Mouse (Mus musculus) adrenal gland, adult 2 months (tissue): Measurements from ENCODE around the gene Dazap1. TPM values are rescaled to one million over a fixed set of nuclear protein-coding genes. Genes with fewer than 3 reads are reported as not detected.

ENCODE experiments used
- DNase-seq: peaks from one replicate; pipeline ENCODE4 v3.0.0; 2021
- polyA plus RNA-seq: library from polyadenylated mRNA; depleted of rRNA; stranded (reverse); fragments of >200 nt; gene quantifications from 2 replicates; pipeline ENCODE4 v1.2.3, GENCODE M21; 2012
- total RNA-seq, 2 experiments: library from RNA; stranded (reverse); gene quantifications; 2 replicates each; pipeline ENCODE4 v1.2.3; 2021

Dazap1 gene
- total and polyA plus RNA-seq, 3 experiments = 72.1 to 119 (median 101) TPM

DNA sequence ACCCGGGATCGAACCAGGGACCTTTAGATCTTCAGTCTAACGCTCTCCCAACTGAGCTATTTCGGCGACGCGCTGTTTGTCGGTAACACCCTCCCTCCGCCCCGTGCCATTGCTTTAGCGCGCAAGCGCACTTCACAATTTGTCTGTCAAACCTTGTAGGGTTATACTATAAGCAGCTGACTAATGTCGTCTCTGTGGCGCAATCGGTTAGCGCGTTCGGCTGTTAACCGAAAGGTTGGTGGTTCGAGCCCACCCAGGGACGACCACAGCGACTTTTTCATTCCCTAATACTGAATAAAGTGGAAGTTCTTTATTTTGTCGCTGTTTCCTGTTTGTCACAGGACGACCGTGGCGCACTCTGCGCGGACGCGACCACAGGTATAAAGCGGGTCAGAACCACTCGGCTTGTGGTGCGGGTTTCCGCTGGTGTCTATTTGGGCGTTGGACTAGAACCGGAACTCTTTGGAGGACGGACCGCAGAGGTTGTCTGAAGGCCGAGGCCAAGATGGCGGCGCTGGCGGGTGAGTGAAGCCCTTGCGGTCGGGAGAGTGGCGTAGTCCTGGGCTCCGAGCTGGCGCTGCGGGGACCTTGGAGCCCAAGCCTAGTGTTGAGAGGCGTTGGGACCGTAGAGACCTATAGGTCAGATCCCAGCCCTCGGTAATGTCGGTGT lies 12.2 kb upstream of the Dazap1 start, which contains the start of gene Ndufs7:
TSS of gene Ndufs7 (plus strand) at position 151 of the 670 bp plus-strand sequence.
- DNase-seq = peak; percentile 95

DNA sequence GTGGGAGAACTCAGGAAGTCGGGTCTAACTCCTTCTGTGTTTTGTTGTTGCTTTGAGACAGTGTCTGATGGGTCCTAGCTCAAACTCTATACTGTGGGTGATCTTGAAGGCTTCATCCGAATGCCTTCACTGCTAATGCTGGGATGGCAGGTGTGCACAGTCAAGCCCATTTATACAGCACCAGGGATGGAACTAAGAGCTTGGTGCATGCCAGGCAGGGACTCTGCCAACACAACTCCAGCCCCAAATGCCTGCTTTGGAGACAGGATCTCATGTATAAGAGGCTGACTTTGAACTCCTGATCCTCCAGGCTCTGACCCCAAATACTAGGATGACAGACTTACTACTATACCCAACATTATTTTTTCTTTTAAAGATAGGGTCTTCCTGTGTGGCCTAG lies 11.2 kb upstream of the Dazap1 start:
- DNase-seq = no peak

DNA sequence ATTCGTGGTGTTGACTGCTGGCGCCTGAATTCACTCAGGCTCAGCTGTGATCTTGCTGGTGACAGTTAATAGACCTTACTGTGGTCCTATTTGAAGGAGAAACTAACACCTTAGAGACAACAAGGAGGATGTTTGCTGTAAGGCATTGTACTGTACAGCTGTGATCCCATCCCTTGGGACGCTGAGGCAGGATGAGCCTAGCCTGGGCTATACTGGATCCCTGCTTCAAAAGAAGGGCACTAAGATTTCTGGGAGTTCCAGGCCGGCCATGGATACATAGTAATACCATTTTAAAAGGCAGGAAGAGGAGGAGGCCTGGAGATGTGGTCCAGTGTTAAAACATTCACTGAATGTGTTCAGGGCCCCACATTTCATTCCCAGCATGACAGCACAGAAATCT lies 10.7 kb upstream of the Dazap1 start:
- no peak for DNase-seq

DNA sequence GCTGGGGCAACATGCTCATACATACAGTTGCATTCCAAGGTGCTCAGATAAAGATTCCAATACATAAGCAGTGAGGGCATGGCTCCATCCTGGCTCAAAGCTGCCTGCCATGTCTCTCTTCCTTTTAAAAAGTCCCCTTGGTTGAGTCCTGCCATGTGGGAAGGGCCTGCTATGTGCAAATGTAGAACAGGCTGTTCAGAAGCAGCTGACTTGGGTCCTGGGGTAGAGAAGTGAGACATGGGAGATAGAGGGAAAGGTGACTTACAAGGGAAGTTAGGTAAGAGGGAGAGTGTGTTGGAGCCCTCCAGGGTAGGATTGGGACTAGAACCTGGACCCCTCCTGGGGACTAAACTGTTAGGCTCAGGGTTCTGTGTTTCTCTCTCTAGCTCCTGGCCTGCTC lies 9.3 kb upstream of the Dazap1 start:
- DNase-seq = no peak

DNA sequence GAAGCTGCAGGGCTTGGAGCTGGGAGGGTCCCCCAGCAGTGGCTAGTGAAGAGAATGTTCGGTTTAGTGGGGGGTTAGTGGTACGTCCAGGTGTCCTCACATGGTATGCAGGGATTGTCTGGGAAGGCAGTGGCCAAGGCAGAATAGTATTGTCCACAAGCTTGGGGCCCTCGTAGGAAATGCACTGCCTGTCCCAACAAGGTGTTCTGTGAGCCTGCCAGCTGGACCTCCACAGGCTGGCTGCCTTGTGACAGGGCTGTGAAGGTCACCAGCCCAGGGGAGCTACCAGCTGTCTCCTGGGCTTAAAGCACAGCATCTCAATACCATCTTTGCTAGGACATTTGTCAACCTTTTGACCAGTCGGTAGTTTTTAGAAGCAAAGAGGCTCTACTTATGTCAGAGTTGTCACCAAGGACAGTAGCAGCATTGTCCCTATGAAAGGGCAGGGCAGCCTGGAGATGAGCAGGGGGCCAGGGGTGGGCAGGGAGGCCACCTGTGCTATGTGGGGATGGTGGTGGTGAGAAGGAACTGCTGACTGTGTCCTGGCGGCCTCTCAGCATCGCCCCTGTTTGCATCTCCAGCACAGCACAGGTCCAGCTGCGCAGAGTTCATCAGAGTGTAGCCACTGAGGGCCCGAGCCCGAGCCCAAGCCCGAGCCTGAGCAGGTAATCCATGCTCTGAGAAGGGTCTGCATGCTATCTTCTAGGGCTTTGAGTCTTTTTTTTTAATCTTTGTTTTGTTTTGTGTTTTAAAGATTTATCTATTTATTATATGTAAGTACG lies 8.6 kb upstream of the Dazap1 start:
- DNase-seq = no peak

DNA sequence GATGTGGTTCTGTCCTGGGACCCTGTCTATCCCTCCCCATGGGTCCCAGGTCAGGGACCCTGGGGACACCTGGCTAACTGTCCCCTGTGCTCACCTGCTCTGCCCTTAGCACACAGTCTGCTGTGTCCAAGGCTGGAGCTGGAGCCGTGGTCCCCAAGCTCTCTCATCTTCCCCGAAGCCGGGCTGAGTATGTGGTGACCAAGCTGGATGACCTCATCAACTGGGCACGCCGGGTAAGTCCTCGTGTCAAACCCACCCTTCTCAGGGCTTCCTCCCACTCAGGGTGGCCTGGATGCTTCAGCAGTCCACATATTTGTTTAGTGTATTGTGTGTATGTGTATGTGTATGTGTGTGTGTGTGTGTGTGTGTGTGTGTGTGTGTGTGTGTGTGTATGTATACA lies 7.7 kb upstream of the Dazap1 start:
- DNase-seq = no peak

DNA sequence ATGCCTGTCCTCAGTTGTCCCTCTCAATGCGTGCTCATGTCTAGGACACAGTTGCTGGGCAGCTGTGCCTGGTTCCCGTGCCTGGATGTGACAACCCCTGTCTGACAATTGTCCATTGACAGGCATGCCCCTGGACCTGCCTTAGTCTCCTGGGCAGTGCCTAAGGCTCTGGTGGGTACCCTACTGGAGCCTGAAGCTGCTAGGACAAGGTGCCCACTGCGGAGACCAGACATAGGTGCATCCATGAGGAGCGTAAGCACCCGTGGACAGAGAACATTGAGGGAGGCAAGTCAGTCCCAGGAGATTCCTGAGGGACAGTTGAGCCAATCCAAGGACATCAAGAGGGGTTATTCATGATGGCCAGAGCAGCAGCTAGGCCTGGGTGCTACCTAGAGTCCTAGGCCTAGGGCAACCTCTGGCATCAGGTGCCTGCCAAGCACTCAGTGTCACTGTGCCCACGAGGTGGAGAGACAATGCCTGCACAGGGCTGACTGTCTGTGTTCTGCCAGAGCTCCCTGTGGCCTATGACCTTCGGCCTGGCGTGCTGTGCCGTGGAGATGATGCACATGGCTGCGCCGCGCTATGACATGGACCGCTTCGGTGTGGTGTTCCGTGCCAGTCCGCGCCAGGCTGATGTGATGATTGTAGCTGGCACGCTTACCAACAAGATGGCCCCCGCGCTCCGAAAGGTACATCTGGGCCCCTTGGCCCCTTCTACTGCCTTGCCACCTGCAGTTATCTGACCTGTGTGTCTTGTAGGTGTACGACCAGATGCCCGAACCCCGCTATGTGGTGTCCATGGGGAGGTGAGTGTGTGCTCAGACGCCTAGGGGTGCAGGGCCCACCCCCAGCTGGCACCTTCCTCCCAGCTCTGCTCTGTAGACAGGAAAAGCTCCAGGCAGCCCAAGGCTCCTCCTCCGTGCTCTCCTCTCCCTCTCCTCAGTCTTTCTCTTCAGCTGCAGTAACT lies 6.7 kb upstream of the Dazap1 start:
- no peak for DNase-seq

DNA sequence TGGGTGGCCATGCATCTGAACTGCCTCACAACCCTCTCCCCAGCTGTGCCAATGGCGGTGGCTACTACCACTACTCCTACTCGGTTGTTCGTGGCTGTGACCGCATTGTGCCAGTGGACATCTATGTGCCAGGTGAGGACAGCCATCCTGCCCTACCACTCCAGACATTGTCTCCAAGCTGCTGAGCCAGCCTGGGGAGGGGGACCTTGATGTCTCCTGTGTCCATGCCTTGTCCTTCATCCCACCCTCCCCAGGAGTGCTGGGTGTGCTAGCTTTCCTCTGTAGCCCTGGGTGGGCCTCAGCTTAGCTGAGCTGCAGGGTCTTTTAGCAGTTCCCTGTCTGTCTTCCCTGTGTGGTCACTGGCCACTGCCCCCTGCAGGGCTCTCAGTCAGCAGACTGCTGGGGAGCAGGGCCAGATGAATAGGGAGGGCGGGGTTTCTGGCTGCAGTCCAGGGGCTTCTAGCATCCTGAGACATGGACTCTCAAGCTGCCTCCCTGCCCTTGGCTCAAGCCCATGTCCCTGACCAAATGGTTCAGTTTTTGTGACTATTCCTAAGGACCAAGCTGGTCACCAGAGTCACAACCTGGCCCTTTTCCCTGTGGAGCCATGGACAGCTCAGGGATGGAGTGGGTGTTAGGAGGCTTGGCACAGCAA lies 5.3 kb upstream of the Dazap1 start:
- DNase-seq = peak; percentile 88

DNA sequence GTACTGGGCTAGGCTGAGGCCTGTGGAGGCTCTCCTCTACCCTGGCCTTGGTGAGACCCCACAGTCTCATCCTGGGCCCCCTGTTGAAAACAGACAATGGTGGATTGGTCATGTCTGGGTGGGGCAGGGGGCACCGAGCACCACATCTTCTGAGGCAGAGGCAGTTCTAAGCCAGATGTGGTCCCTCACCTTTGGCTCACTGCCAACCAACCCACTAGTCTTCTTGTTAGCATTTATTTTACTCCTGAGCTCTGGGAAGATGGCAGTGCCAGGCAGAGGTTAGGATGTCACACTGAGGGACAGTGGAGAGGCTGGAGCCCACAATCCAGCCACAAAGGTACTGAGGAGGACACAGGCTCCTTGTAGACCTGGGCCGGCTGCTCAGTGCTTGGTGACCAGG lies 3.4 kb upstream of the Dazap1 start:
- DNase-seq = no peak

DNA sequence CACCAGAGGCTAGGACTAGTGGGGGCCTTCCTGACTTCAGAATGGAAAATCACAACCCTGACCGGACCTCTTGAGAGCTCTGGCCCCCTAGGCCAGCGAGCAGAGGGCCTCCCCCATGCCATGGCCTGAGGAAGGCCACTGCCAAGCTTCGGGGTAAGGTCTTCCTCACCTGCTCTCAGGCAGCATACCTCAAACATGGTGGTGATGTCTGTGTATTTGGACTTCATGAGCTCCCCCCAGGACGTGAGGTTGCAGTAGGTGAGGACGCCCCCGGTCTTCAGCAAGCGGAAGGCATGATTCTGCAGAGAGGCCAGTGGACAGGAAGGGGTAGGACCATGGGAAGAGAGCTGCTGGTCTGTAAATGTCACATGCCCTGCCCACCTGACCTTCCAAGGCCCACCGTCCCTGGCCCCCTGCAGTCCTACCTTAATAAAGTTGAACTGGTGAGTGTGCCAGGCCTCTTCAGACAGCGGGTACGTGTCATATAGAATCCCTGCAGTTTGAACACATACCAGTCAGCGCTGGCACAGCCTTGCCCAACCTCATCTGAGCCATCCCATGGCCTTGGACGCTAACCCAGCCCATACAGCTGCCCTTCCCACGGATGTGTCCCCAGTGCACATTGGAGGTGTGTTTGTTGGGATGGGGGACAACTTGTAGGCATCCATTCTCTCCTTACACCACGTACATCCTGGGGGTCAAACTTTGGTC lies 2.4 kb upstream of the Dazap1 start:
- DNase-seq = peak; percentile 84

DNA sequence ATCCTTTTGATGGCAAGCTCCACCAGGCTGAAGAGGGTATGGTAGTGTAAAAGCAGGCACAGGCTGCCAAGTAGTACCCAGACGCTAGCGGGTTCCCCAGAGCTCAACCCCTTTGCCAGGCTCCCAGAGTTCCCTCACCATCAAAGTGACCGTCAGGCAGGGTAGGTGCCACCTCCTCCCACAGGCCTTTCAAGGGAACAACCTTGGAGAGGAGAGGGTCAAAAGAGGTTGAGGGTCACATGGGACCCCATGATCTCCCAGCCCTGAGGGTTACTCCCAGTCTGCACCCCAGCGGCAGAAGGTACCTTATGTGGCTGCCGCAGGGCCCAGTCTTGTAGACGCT lies 1.9 kb upstream of the Dazap1 start:
- peak; percentile 75 for DNase-seq

DNA sequence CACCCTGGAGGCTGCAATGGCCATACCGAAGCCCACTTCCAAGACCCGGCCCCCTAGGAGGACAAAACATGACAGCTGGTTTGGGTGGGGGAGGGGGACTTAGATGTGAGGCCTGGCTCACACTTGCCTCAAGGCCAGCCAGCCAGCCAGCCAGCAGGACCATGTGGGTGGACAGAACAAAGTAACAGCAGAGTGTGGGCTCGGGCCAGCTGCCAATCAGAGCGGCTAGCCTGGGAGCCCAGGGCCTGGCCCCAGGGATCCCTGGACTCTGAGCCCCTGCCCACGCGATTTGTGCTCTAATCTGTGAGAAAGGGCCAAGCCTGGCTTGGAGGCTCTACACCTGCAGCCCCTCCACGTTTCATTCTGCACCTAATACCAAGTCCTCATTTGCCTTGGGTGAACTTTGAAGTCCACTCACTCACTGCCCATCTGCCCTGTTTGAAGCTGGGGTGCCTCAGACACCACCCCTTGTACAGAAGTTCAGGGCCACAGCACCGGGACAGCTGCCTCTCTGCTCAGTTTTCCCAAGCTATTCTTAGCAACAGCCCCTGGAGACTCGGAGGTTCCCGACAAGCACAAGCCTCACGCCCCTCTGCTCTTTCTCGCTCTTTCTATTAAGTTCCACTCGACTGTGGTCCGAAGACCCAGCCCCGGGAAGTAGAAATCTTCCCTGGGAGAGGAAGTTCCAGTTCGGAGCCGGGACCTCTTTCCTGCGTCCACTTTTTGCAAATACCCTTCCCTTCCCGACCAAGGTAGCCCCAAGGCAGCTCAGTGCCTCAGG lies 1.2 kb upstream of the Dazap1 start:
- DNase-seq = peak; percentile 91

DNA sequence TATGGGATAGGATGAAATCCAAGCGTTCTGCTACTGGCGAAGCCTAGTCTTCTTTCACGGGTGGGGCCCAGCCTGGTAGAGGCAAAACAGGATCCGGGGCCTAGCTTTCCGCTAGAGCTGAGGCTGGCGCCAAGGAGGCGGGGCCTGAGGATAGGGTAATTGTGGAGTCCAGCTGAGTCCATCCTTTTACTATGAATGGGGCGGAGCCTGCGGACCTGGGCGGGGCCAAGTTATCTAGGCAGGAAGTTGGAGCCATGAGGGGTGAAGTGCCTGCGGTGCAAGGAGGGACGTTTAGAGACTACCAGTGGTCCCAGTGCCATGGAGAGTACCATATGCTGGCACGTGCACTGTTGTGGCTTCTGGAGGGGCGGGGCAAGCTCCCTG lies 291 bp downstream of the Dazap1 start:
- peak; percentile 99 for DNase-seq

DNA sequence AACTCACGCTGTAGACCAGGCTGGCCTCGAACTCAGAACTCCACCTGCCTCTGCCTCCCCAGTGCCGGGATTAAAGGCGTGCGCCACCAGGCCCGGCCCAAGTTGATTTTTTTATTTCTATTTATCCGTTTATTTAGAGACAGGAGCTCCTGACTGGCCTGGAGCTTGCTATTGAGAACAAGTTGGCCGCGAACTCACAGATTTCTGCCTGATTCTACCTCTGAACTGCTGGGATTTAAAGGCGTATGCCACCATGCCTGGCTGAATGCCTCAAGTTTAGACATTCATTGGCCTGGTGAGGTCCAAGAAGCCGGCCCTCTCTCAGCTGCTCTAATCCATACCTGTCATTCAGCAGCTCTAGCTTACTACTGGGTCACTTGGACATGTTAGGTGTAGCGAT lies 883 bp downstream of the Dazap1 start:
- DNase-seq = no peak

DNA sequence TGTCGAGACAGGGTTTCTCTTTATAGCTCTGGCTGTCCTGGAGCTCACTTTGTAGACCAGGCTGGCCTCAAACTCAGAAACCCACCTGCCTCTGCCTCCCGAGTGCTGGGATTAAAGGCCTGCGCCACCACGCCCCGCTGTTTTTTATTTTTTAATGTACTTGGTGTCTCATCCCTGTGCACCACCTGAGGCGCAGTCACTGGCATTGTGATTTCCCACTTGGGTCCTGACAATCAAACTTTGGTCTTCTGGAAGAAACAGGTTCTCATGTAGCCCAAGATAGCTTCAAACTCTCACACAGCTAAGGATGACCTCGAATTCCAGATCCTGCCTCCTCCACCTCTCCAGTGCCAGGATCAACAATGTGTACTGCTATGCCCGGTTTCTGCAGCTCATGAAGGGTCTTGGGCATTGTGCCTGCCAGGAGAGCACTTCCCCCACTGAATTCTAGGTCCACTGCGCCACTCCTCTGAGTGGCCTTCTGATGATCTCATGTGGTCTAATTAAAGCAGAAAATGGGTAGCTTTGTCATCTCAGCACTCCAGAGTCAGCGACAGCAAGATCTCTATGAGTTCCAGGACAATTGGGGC lies 1.6 kb downstream of the Dazap1 start:
- no peak for DNase-seq

DNA sequence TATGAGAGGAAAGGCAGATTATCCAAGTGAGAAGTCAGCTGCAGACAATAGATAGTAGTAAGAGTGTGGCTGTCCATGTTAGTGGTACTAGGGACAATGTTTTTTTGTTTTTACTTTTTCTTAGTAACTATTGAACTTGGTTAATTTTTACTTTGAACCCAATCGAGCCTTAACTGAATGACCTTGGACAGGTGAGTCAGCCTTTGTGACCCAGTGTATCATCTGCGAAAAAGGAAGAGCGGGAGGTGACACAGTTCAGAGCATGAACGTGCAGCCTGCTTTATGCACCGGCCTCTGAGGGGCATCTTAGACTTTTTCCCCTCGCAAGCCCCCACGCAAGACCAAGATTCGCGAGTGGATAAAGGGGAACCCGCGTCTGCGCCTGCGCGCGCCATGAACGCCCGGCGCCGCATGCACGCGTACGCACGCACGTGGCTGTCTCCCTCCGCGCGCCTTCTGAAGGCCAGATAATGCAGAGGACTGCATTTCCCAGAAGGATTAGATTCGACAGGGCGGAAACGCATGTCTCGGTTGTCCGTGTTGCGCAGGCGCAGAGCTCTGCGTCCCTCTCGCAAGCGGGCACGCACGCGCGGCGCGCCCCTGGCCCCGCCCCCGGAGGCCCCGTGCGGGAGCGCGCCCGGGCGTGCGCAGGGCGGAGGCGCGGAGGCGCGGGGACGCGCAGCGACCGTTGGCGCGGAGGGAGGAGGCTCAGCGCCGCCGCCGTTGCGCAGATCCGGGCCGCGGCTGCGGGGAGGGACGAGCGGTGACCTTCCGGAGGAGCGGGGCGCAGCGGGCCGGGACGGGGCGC lies 3.3 kb downstream of the Dazap1 start:
- DNase-seq = peak; percentile 100

DNA sequence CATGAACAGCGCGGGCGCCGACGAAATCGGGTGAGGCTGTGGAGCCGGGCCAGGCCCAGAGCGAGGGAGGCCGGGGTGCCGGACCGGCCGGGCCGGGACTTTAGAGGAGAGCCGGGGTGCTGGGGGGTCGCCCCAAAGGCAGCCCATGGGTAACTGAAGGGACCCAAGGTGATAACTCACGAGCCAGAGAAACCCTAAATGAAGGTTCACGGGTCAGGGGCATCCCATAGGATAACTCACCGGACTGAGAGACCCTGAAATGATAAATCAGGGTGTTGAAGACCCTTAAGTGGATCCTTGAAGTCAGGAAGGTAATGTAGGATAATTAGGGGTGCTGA lies 3.8 kb downstream of the Dazap1 start:
- no peak for DNase-seq

DNA sequence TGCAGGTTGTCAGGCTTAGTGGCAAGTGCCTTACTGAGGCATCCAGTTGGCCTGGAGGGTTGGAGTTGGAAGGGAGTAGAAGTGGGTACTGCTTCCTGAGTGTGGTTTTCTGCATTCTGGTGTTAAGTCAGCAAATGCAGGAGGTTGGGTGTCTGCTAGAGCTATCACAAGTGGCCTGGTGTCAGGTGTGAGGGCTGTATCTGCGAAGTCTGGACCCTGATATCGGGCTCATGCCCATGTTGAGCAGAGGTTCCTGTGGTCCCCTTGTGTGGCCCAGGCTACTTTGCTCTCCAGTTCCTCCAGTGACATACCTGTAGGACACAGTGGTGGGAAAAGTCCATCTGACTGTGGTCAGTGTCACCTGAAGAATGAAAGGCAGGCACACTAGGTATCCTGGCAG lies 8.8 kb downstream of the Dazap1 start:
- no peak for DNase-seq

DNA sequence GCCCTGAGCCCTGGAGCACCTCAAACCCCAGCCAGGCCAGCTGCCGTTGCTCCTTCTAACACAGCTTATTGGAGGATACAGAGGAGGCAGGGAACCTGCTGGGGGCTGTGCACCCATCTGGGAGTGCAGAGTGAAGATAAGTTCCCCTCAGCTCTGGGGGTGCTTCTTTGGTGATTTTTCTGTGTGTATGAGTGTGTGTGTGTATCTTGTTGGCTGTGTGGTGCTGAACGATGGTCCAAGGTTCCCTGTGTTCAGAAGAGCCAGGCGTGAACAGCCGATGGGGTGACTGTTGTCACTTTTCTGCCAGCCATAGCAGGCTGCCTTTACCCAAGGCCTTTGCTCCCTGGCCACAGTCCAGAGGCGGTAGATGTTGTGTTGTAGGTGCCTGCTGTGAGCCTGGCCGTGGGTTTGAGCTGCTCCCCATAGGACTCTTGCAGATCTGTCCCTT lies 9.5 kb downstream of the Dazap1 start:
- DNase-seq = peak; percentile 73
